ENCODE assay signal across 9 mouse cellular contexts in the genomic region with DNA sequence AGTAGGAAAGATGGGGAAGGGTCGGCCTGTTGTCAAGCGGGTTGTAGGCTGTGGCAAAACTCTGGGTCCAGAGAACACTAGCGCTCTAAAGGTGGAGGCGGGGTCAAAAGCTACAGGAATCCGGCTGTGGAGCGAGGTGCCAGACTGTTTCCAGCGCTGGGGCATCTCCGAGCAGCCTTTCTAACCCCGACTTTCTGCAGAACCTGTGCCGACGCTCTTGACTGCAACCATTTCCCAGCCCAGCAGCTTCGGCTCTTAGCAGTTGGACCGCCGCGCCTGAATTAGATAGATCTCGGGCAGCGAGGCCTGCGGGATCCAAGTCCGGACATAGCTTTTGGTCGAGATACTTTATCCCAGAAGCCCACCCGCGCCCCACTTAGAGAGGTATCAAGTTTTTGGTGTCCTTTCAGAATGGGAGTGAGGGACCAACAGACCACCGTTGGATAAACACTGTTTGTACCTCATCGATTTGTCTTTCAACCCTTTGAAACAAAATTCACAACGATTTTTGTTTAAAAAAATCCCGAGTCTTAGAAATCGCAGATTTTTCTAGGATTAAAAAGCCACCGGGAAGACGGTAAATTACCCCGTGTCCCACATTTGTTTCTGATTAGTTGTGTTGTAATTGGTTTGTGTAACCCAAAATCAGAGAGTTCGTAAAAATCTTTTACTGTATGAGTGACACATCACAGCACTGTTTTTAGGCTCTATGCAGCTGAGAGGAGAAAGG. TPM values are rescaled to one million over a fixed set of nuclear protein-coding genes. Genes with fewer than 3 reads are reported as not detected.
DNase-seq lines count a peak whose midpoint lies in the region; ATAC-seq lines count a peak whose summit lies in the region.
"Had no signal": no experiment of that assay in that cellular context is flagged by ENCODE, and none has a peak within 500 bp of the region (broad histone marks: within the 10 kb centered on the region; RNA-seq: fewer than 3 reads in every experiment).

No protein-coding gene starts in this region.

- H3K36me3 ChIP-seq in heart, embryonic 10.5 days, result no peaks in the 10 kb centered on the region
- H3K36me3 ChIP-seq in heart, embryonic 16.5 days (ENCODE audit: control insufficient read depth, insufficient read depth), result no peaks in the 10 kb centered on the region
- no peaks in the 10 kb centered on the region for H3K36me3 ChIP-seq in limb, embryonic 11.5 days (ENCODE audit: control insufficient read depth, insufficient read depth, low read length)
- H3K36me3 ChIP-seq: G1E had no signal

- DNase-seq in heart, embryonic 10.5 days (ENCODE audit: low spot score), result no peak
- DNase-seq in heart, postnatal 25 days (ENCODE audit: low spot score), result no peak
- peak; percentile 52 for DNase-seq in ZHBTc4 (ENCODE audit: low read depth, low spot score)
- peak; percentile 69 for DNase-seq in limb, embryonic 11.5 days (ENCODE audit: low spot score)
- DNase-seq in ovary, postnatal 10 days (ENCODE audit: low spot score), result no peak
- no peak for DNase-seq in urinary bladder, postnatal 10 days (ENCODE audit: low spot score)
- DNase-seq in left cerebral cortex, adult 18-20 months (ENCODE audit: low spot score in 2 of 2), result no peak

- ATAC-seq in heart, embryonic 16.5 days (replicated peaks; ENCODE audit: extremely low read depth, insufficient read depth, low FRiP score), result no peak
- ATAC-seq in limb, embryonic 11.5 days (ENCODE audit: insufficient number of reproducible peaks, low FRiP score, low TSS enrichment, low read depth), result no peak

- intact Hi-C loops in heart, postnatal 25 days (cut with DNase I), result loop anchor here (5.0 kb wide), 1 partner anchor 397 kb away; a partner anchor contains a TSS

- no peak overlapping the region for H3K9ac ChIP-seq in heart, embryonic 16.5 days (ENCODE audit: low read length)
- no peak overlapping the region for H3K9ac ChIP-seq in limb, embryonic 11.5 days (ENCODE audit: low read length)

- peaks cover 30% of the 10 kb centered on the region for H3K4me1 ChIP-seq in heart, embryonic 10.5 days
- peaks cover 19% of the 10 kb centered on the region for H3K4me1 ChIP-seq in heart, embryonic 16.5 days (ENCODE audit: control insufficient read depth, insufficient read depth, low read length)
- H3K4me1 ChIP-seq in limb, embryonic 11.5 days (ENCODE audit: control insufficient read depth, insufficient read depth, low read length), result peaks cover 14% of the 10 kb centered on the region

- H3K9me3 ChIP-seq in heart, embryonic 10.5 days, result no peaks in the 10 kb centered on the region
- H3K9me3 ChIP-seq in heart, embryonic 16.5 days (replicated peaks; ENCODE audit: control insufficient read depth, low read length), result no peaks in the 10 kb centered on the region
- H3K9me3 ChIP-seq in limb, embryonic 11.5 days (ENCODE audit: control insufficient read depth, low read length), result no peaks in the 10 kb centered on the region

- peak overlapping the region; percentile 59 for H3K4me3 ChIP-seq in heart, embryonic 10.5 days
- peak overlapping the region; percentile 44 for H3K4me3 ChIP-seq in heart, embryonic 16.5 days (ENCODE audit: low read length)
- peak overlapping the region; percentile 31 for H3K4me3 ChIP-seq in limb, embryonic 11.5 days (ENCODE audit: low read depth, low read length)

- 0 out of 2 replicates have a peak overlapping the region, but pooled peaks have one; percentile 24 for H3K27ac ChIP-seq in heart, embryonic 10.5 days
- H3K27ac ChIP-seq in heart, embryonic 16.5 days (ENCODE audit: low read length), result no peak overlapping the region
- no peak overlapping the region for H3K27ac ChIP-seq in limb, embryonic 11.5 days (replicated peaks; ENCODE audit: low read depth, low read length)

- peak overlapping the region; percentile 5; the same call in 1 of the 2 replicates for H3K4me2 ChIP-seq in heart, embryonic 16.5 days (ENCODE audit: low read depth, low read length)
- peak overlapping the region; percentile 56 for H3K4me2 ChIP-seq in limb, embryonic 11.5 days (ENCODE audit: low read depth, severe bottlenecking)

- WGBS in heart, embryonic 10.5 days, result 2% methylated on average over 31 of the region's 31 CpGs
- 3% methylated on average over 31 of the region's 31 CpGs for WGBS in heart, embryonic 16.5 days
- WGBS in limb, embryonic 11.5 days, result 1% methylated on average over 31 of the region's 31 CpGs

- H3K27me3 ChIP-seq in heart, embryonic 10.5 days (ENCODE audit: insufficient read depth, poor library complexity, severe bottlenecking), result peaks cover 78% of the 10 kb centered on the region
- H3K27me3 ChIP-seq in heart, embryonic 16.5 days (ENCODE audit: control insufficient read depth, insufficient read depth, low read length), result peaks cover 66% of the 10 kb centered on the region
- peaks cover 36% of the 10 kb centered on the region for H3K27me3 ChIP-seq in limb, embryonic 11.5 days (ENCODE audit: control insufficient read depth, insufficient read depth, low read length)

RNA-seq across cellular contexts. Expression of a gene that starts 1.4 kb away (rescaled TPM):
- 1.1 and 6.5 TPM in 2 replicates for polyA plus RNA-seq in heart, embryonic 10.5 days (2016; fragmentation: Nextera tagmentation; extraction: Ambion mirVana)
- under 1 TPM in 1 of 2 experiments, not detected in 1; 0.26 TPM for total RNA-seq in heart, postnatal 25 days (2021)
- polyA plus RNA-seq in heart, embryonic 16.5 days (2015; fragmentation: Nextera tagmentation; extraction: Ambion mirVana), result 0.54 and 1.00 TPM in 2 replicates
- 1.9 and 3.2 TPM in 2 replicates for polyA plus RNA-seq in limb, embryonic 11.5 days (2014; fragmentation: Nextera tagmentation; extraction: Ambion mirVana)
- not detected for total RNA-seq in left cerebral cortex, adult 18-20 months (2021)
- total RNA-seq: G1E had no signal

RNA-seq across cellular contexts. Expression of a gene that starts 27.8 kb away (rescaled TPM):
- polyA plus RNA-seq in heart, embryonic 10.5 days (2016; fragmentation: Nextera tagmentation; extraction: Ambion mirVana), result 252 and 322 TPM in 2 replicates
- total RNA-seq in heart, postnatal 25 days (2021), result 100 to 1,000 TPM; 846 to 861 TPM
- 452 and 483 TPM in 2 replicates for polyA plus RNA-seq in heart, embryonic 16.5 days (2015; fragmentation: Nextera tagmentation; extraction: Ambion mirVana)
- 171 and 182 TPM in 2 replicates for polyA plus RNA-seq in limb, embryonic 11.5 days (2014; fragmentation: Nextera tagmentation; extraction: Ambion mirVana)
- total RNA-seq in left cerebral cortex, adult 18-20 months (2021), result 10 to 100 TPM; 37.0 to 42.5 TPM

Comparison
In these comparisons a context has a peak if more than half of its experiments do, and no peak if none do; other contexts are left out.
1. DNase-seq: peak in ZHBTc4 (single experiment) and limb, embryonic 11.5 days (single experiment); none in heart, embryonic 10.5 days (single experiment), heart, postnatal 25 days (single experiment), ovary, postnatal 10 days (single experiment), urinary bladder, postnatal 10 days (single experiment) and left cerebral cortex, adult 18-20 months (0 of 2).
2. Peak in every context shown above with its lines, with median percentiles within 50 percentile points of each other: H3K4me3 ChIP-seq.